Mouse (Mus musculus): Measurements from ENCODE around the gene Samsn1. TPM values are rescaled to one million over a fixed set of nuclear protein-coding genes. Genes with fewer than 3 reads are reported as not detected.

Samsn1 gene
- total and polyA plus RNA-seq, 3 experiments = 0.62 to 0.76 (median 0.68) TPM

- no peak for TF ChIP-seq EP300 (IDR thresholded peaks at IDR 0.05; ENCODE audit: insufficient read depth, low read depth, low read length)
- no peak for TF ChIP-seq CTCF (IDR thresholded peaks at IDR 0.05)
- no peak for TF ChIP-seq POLR2A (IDR thresholded peaks at IDR 0.05; ENCODE audit: insufficient read depth, low read depth, low read length)
- H3K27me3 ChIP-seq (ENCODE audit: control insufficient read depth, insufficient read depth, low read length) = no peaks in the 10 kb centered on the region
- H3K79me2 ChIP-seq (replicated peaks; ENCODE audit: control insufficient read depth, insufficient read depth, low read length) = no peaks in the 10 kb centered on the region
- no peaks in the 10 kb centered on the region for H3K36me3 ChIP-seq (ENCODE audit: control insufficient read depth, insufficient read depth, low read length)
- H3K4me1 ChIP-seq (ENCODE audit: control insufficient read depth, insufficient read depth, low read length) = no peaks in the 10 kb centered on the region
- DNase-seq = no peak
- H3K27ac ChIP-seq = no peak overlapping the region
- intact Hi-C loops (cut with DNase I) = no loop called here
- 80% methylated on average over 6 of the region's 6 CpGs for WGBS
- H3K9ac ChIP-seq (ENCODE audit: low read depth, low read length) = no peak overlapping the region
- no peak overlapping the region for H3K4me3 ChIP-seq
Measured at GRCm38 (mm10) chr16:76040319-76040945, 18.4 kb upstream of the Samsn1 start.

- Histone ChIP-seq H3K36me3 (ENCODE audit: control insufficient read depth, insufficient read depth, low read length) (no peaks in the 10 kb centered on the region), H3K27me3 (ENCODE audit: control insufficient read depth, insufficient read depth, low read length) (no peaks in the 10 kb centered on the region), H3K27ac (no peak overlapping the region), H3K79me2 (replicated peaks; ENCODE audit: control insufficient read depth, insufficient read depth, low read length) (no peaks in the 10 kb centered on the region), H3K4me1 (ENCODE audit: control insufficient read depth, insufficient read depth, low read length) (no peaks in the 10 kb centered on the region), H3K9ac (ENCODE audit: low read depth, low read length) (no peak overlapping the region), H3K4me3 (no peak overlapping the region)
- no peak for TF ChIP-seq EP300 (IDR thresholded peaks at IDR 0.05; ENCODE audit: insufficient read depth, low read depth, low read length)
- TF ChIP-seq POLR2A (IDR thresholded peaks at IDR 0.05; ENCODE audit: insufficient read depth, low read depth, low read length) = no peak
- no peak for TF ChIP-seq CTCF (IDR thresholded peaks at IDR 0.05)
- 43% methylated on average over 1 of the region's 1 CpGs for whole genome bisulfite sequencing
- no peak for DNase-seq
- intact Hi-C loops (cut with DNase I) = no loop called here
Measured at GRCm38 (mm10) chr16:76019164-76019563, 2.9 kb downstream of the Samsn1 start.

GRCm38 (mm10) chr16:76003812-76004389 is 18.2 kb downstream of the Samsn1 start:
- H3K27me3 ChIP-seq (ENCODE audit: control insufficient read depth, insufficient read depth, low read length) = no peaks in the 10 kb centered on the region
- WGBS = 81% methylated on average over 9 of the region's 9 CpGs
- H3K27ac ChIP-seq = no peak overlapping the region
- TF ChIP-seq POLR2A (IDR thresholded peaks at IDR 0.05; ENCODE audit: insufficient read depth, low read depth, low read length) (no peak), CTCF (IDR thresholded peaks at IDR 0.05) (no peak), EP300 (IDR thresholded peaks at IDR 0.05; ENCODE audit: insufficient read depth, low read depth, low read length) (no peak)
- DNase-seq = no peak
- intact Hi-C loops (cut with DNase I) = no loop called here
- H3K4me1 ChIP-seq (ENCODE audit: control insufficient read depth, insufficient read depth, low read length) = no peaks in the 10 kb centered on the region
- H3K36me3 ChIP-seq (ENCODE audit: control insufficient read depth, insufficient read depth, low read length) = no peaks in the 10 kb centered on the region
- no peaks in the 10 kb centered on the region for H3K79me2 ChIP-seq (replicated peaks; ENCODE audit: control insufficient read depth, insufficient read depth, low read length)
- H3K4me3 ChIP-seq = no peak overlapping the region
- no peak overlapping the region for H3K9ac ChIP-seq (ENCODE audit: low read depth, low read length)

- TF ChIP-seq POLR2A (IDR thresholded peaks at IDR 0.05; ENCODE audit: insufficient read depth, low read depth, low read length) (no peak), EP300 (IDR thresholded peaks at IDR 0.05; ENCODE audit: insufficient read depth, low read depth, low read length) (no peak), CTCF (IDR thresholded peaks at IDR 0.05) (no peak)
- no peaks in the 10 kb centered on the region for H3K79me2 ChIP-seq (replicated peaks; ENCODE audit: control insufficient read depth, insufficient read depth, low read length)
- H3K4me3 ChIP-seq = no peak overlapping the region
- intact Hi-C loops (cut with DNase I) = no loop called here
- 88% methylated on average over 3 of the region's 3 CpGs for WGBS
- DNase-seq = no peak
- H3K9ac ChIP-seq (ENCODE audit: low read depth, low read length) = no peak overlapping the region
- H3K4me1 ChIP-seq (ENCODE audit: control insufficient read depth, insufficient read depth, low read length) = no peaks in the 10 kb centered on the region
- no peaks in the 10 kb centered on the region for H3K27me3 ChIP-seq (ENCODE audit: control insufficient read depth, insufficient read depth, low read length)
- no peak overlapping the region for H3K27ac ChIP-seq
- no peaks in the 10 kb centered on the region for H3K36me3 ChIP-seq (ENCODE audit: control insufficient read depth, insufficient read depth, low read length)
Measured at GRCm38 (mm10) chr16:76002870-76003572, 19.1 kb downstream of the Samsn1 start.

GRCm38 (mm10) chr16:76002287-76002686 is 19.8 kb downstream of the Samsn1 start:
- no peaks in the 10 kb centered on the region for H3K4me1 ChIP-seq (ENCODE audit: control insufficient read depth, insufficient read depth, low read length)
- no peak for DNase-seq
- H3K79me2 ChIP-seq (replicated peaks; ENCODE audit: control insufficient read depth, insufficient read depth, low read length) = no peaks in the 10 kb centered on the region
- H3K36me3 ChIP-seq (ENCODE audit: control insufficient read depth, insufficient read depth, low read length) = no peaks in the 10 kb centered on the region
- H3K27ac ChIP-seq = no peak overlapping the region
- H3K4me3 ChIP-seq = no peak overlapping the region
- WGBS = 85% methylated on average over 12 of the region's 12 CpGs
- intact Hi-C loops (cut with DNase I) = no loop called here
- H3K9ac ChIP-seq (ENCODE audit: low read depth, low read length) = no peak overlapping the region
- H3K27me3 ChIP-seq (ENCODE audit: control insufficient read depth, insufficient read depth, low read length) = no peaks in the 10 kb centered on the region
- TF ChIP-seq POLR2A (IDR thresholded peaks at IDR 0.05; ENCODE audit: insufficient read depth, low read depth, low read length) (no peak), CTCF (IDR thresholded peaks at IDR 0.05) (no peak), EP300 (IDR thresholded peaks at IDR 0.05; ENCODE audit: insufficient read depth, low read depth, low read length) (no peak)

GRCm38 (mm10) chr16:76001788-76002187 is 20.3 kb downstream of the Samsn1 start:
- H3K79me2 ChIP-seq (replicated peaks; ENCODE audit: control insufficient read depth, insufficient read depth, low read length) = no peaks in the 10 kb centered on the region
- no peak for DNase-seq
- H3K27ac ChIP-seq = no peak overlapping the region
- H3K4me3 ChIP-seq = no peak overlapping the region
- WGBS = 84% methylated on average over 6 of the region's 6 CpGs
- intact Hi-C loops (cut with DNase I) = no loop called here
- no peaks in the 10 kb centered on the region for H3K4me1 ChIP-seq (ENCODE audit: control insufficient read depth, insufficient read depth, low read length)
- no peak for TF ChIP-seq EP300 (IDR thresholded peaks at IDR 0.05; ENCODE audit: insufficient read depth, low read depth, low read length)
- TF ChIP-seq POLR2A (IDR thresholded peaks at IDR 0.05; ENCODE audit: insufficient read depth, low read depth, low read length) = no peak
- no peak for TF ChIP-seq CTCF (IDR thresholded peaks at IDR 0.05)
- H3K9ac ChIP-seq (ENCODE audit: low read depth, low read length) = no peak overlapping the region
- H3K27me3 ChIP-seq (ENCODE audit: control insufficient read depth, insufficient read depth, low read length) = no peaks in the 10 kb centered on the region
- H3K36me3 ChIP-seq (ENCODE audit: control insufficient read depth, insufficient read depth, low read length) = no peaks in the 10 kb centered on the region
